Mouse (Mus musculus): ENCODE results near the gene Fastk.

GRCm38 (mm10) chr5:24486738-24487137 lies 41.7 kb upstream of the Fastk start:
- no peak for TF ChIP-seq CTCF (IDR thresholded peaks at IDR 0.05; ENCODE audit: control insufficient read depth, insufficient read depth, low read length)
- no peak for TF ChIP-seq POLR2A (IDR thresholded peaks at IDR 0.05; ENCODE audit: borderline replicate concordance, control insufficient read depth, low read depth, low read length)

Data from bone marrow, adult 2 months (tissue).